In the genomic region with DNA sequence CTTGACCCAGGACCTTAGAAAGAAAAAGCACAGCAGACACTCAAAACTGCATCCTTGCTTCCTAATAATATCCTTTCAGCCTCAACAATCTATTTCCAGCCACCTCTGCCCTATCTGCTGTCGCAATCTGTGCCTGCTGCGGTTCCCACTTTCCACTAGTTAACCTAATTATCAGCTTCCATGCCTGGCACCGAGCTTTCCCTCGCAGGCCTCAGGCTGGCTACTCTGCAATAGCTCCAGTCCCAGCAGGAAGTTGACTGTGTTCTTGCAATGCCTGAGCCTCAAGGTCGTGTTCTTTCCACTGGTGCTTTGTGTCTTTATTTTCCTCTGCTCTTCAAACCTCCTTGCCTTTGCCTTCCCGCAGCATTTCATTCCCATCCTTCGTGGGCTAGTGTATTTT, we compare ENCODE assay signal across 10 mouse cellular contexts. TPM values are rescaled to one million over a fixed set of nuclear protein-coding genes. Genes with fewer than 3 reads are reported as not detected.
DNase-seq lines count a peak whose midpoint lies in the region; ATAC-seq lines count a peak whose summit lies in the region.
"Had no signal": no experiment of that assay in that cellular context is flagged by ENCODE, and none has a peak within 500 bp of the region (broad histone marks: within the 10 kb centered on the region; RNA-seq: fewer than 3 reads in every experiment).

No protein-coding gene starts in this region.

- no peak for ATAC-seq in midbrain, embryonic 14.5 days (ENCODE audit: low FRiP score, low TSS enrichment)
- no peak for ATAC-seq in megakaryocyte, adult 5-6 weeks (ENCODE audit: poor library complexity, severe bottlenecking)
- ATAC-seq in forebrain, embryonic 16.5 days: no peak
- ATAC-seq: CD4-positive, CD25-positive, alpha-beta regulatory T cell, adult 4 months; forebrain, embryonic 15.5 days had no signal

- H3K4me1 ChIP-seq in midbrain, embryonic 14.5 days (ENCODE audit: control insufficient read depth, insufficient read depth, low read length): no peaks in the 10 kb centered on the region
- H3K4me1 ChIP-seq in forebrain, embryonic 16.5 days (replicated peaks; ENCODE audit: control insufficient read depth, insufficient read depth, low read length): no peaks in the 10 kb centered on the region
- H3K4me1 ChIP-seq: forebrain, embryonic 15.5 days had no signal

- DNase-seq in gastrocnemius, postnatal 14 days: peak; percentile 19
- no peak for DNase-seq in gastrocnemius, postnatal 25 days
- DNase-seq in adipocyte (ENCODE audit: low spot score): peak; percentile 71
- peak; percentile 42 to 51 for DNase-seq in cerebellum, adult 18-20 months
- DNase-seq in heart, postnatal 4 days: peak; percentile 17
- no peak for DNase-seq in midbrain, embryonic 14.5 days

- no peaks in the 10 kb centered on the region for H3K36me3 ChIP-seq in midbrain, embryonic 14.5 days (ENCODE audit: control insufficient read depth, insufficient read depth, low read length)
- H3K36me3 ChIP-seq in forebrain, embryonic 16.5 days (ENCODE audit: control insufficient read depth, insufficient read depth): no peaks in the 10 kb centered on the region
- H3K36me3 ChIP-seq: forebrain, embryonic 15.5 days had no signal

- H3K9ac ChIP-seq in midbrain, embryonic 14.5 days (replicated peaks; ENCODE audit: low read length): no peak overlapping the region
- H3K9ac ChIP-seq in forebrain, embryonic 16.5 days (replicated peaks; ENCODE audit: low read depth, low read length): no peak overlapping the region
- H3K9ac ChIP-seq: forebrain, embryonic 15.5 days had no signal

- H3K4me2 ChIP-seq in midbrain, embryonic 14.5 days (ENCODE audit: low read length): no peak overlapping the region
- H3K4me2 ChIP-seq in forebrain, embryonic 16.5 days (ENCODE audit: low read length): no peak overlapping the region
- H3K4me2 ChIP-seq: forebrain, embryonic 15.5 days had no signal

- H3K27me3 ChIP-seq in midbrain, embryonic 14.5 days (ENCODE audit: control insufficient read depth, insufficient read depth, low read length): no peaks in the 10 kb centered on the region
- no peaks in the 10 kb centered on the region for H3K27me3 ChIP-seq in forebrain, embryonic 16.5 days (replicated peaks; ENCODE audit: control insufficient read depth, insufficient read depth, low read length)
- H3K27me3 ChIP-seq: forebrain, embryonic 15.5 days had no signal

- intact Hi-C loops in gastrocnemius, postnatal 14 days (cut with DNase I; ENCODE audit: low total_unique reads): no loop called here

- no peak overlapping the region for H3K27ac ChIP-seq in midbrain, embryonic 14.5 days (replicated peaks; ENCODE audit: low read depth, low read length)
- H3K27ac ChIP-seq in forebrain, embryonic 16.5 days (ENCODE audit: low read length): no peak overlapping the region
- H3K27ac ChIP-seq: forebrain, embryonic 15.5 days had no signal

- WGBS in midbrain, embryonic 14.5 days: 79% methylated on average over 7 of the region's 7 CpGs
- WGBS in forebrain, embryonic 16.5 days: 65% methylated on average over 7 of the region's 7 CpGs

- no peaks in the 10 kb centered on the region for H3K9me3 ChIP-seq in midbrain, embryonic 14.5 days (ENCODE audit: control insufficient read depth, low read length)
- H3K9me3 ChIP-seq in forebrain, embryonic 16.5 days (ENCODE audit: control insufficient read depth, low read length): no peaks in the 10 kb centered on the region

- H3K4me3 ChIP-seq in midbrain, embryonic 14.5 days (replicated peaks; ENCODE audit: low read depth, low read length): no peak overlapping the region
- H3K4me3 ChIP-seq in forebrain, embryonic 16.5 days (replicated peaks; ENCODE audit: low read length): no peak overlapping the region
- H3K4me3 ChIP-seq: forebrain, embryonic 15.5 days had no signal

RNA-seq across cellular contexts. Expression of gene Tbc1d4, which starts 22.9 kb away (rescaled TPM):
- total RNA-seq in gastrocnemius, postnatal 14 days (2021): 10 to 100 TPM; 22.1 to 26.2 TPM
- total RNA-seq in gastrocnemius, postnatal 25 days (2021): 10 to 100 TPM; 19.3 to 23.8 TPM
- total RNA-seq in heart, postnatal 4 days (2021): 10 to 100 TPM; 36.8 to 39.9 TPM
- polyA plus RNA-seq in midbrain, embryonic 14.5 days (2014; fragmentation: Nextera tagmentation; extraction: Ambion mirVana): 7.1 and 8.9 TPM in 2 replicates
- 11.5 and 12.4 TPM in 2 replicates for total RNA-seq in megakaryocyte, adult 5-6 weeks (2015)
- 7.4 and 8.3 TPM in 2 replicates for total RNA-seq in megakaryocyte, adult 5-6 weeks (2017)
- polyA plus RNA-seq in forebrain, embryonic 16.5 days (2015; fragmentation: Nextera tagmentation; extraction: Ambion mirVana): 8.1 and 9.2 TPM in 2 replicates

RNA-seq across cellular contexts. Expression of gene Commd6, which starts 54.4 kb away (rescaled TPM):
- 10 to 100 TPM; 17.9 to 21.4 TPM for total RNA-seq in gastrocnemius, postnatal 14 days (2021)
- 10 to 100 TPM; 12.7 to 14.8 TPM for total RNA-seq in gastrocnemius, postnatal 25 days (2021)
- 10 to 100 TPM; 35.0 to 37.7 TPM for total RNA-seq in heart, postnatal 4 days (2021)
- polyA plus RNA-seq in midbrain, embryonic 14.5 days (2014; fragmentation: Nextera tagmentation; extraction: Ambion mirVana): 95.8 and 97.2 TPM in 2 replicates
- total RNA-seq in megakaryocyte, adult 5-6 weeks (2015): 47.9 and 51.0 TPM in 2 replicates
- total RNA-seq in megakaryocyte, adult 5-6 weeks (2017): 25.7 and 34.9 TPM in 2 replicates
- 94.6 and 96.8 TPM in 2 replicates for polyA plus RNA-seq in forebrain, embryonic 16.5 days (2015; fragmentation: Nextera tagmentation; extraction: Ambion mirVana)

Comparison
In these comparisons a context has a peak if more than half of its experiments do, and no peak if none do; other contexts are left out.
1. DNase-seq: peak in gastrocnemius, postnatal 14 days (single experiment), adipocyte (single experiment), cerebellum, adult 18-20 months (2 of 2) and heart, postnatal 4 days (single experiment); none in gastrocnemius, postnatal 25 days (single experiment) and midbrain, embryonic 14.5 days (single experiment).